Mouse (Mus musculus): ENCODE measurements around the gene Lyve1.

DNA sequence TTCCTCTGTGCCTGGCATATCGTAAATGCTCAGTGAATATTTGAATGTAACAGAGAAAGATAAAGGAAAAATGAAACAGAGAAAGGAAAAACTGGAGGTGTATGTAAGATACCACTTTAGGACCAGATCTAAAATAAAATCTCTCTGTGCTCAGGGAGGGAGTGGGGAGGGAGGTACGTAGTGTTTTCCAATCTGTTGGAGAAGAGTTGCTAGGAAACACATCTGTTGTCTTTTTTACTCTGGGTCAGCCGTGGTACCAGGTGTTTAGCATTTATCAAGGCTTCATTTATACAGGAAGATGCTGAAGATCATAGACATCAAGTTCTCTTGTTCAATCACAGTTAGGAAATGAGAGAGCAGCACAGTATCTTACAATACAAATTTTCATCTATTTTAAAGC, 8.5 kb downstream of the Lyve1 start:
- TF ChIP-seq POLR2A (IDR thresholded peaks at IDR 0.05; ENCODE audit: borderline replicate concordance, control insufficient read depth, low read depth, low read length) (no peak), CTCF (IDR thresholded peaks at IDR 0.05; ENCODE audit: control insufficient read depth, insufficient read depth, low read length) (no peak)
